Mouse (Mus musculus) ovary, adult 2 months (tissue): ENCODE results near the gene Popdc3. TPM values are rescaled to one million over a fixed set of nuclear protein-coding genes. Genes with fewer than 3 reads are reported as not detected.

Source experiments
- polyA plus RNA-seq: library from polyadenylated mRNA; depleted of rRNA; stranded (reverse); fragments of >200 nt; gene quantifications from 2 replicates; pipeline ENCODE4 v1.2.3, GENCODE M21; 2012; rRNA removed

The Popdc3 gene
- polyA plus RNA-seq = 0.14 and 0.20 TPM in 2 replicates

DNA sequence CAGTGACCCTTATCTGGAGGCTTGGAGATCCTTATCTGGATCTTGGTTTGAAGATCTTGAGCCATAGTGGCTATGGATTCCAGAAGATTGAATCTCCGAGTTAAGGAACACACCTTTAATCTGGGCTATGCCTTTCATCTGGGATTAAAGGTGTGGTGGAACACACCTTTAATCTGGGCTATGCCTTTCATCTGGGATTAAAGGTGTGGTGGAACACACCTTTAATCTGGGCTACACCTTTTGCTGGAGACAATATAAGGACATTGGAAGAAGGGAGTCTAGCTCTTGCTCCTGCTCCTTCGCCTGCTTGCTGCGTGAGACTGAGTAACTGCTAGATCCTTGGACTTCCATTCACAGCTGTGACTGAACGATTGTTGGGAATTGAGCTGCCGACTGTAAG lies at the start of gene Popdc3:
Gene Popdc3, plus strand, starts transcription at position 301 of the 400 bp plus-strand sequence.

DNA sequence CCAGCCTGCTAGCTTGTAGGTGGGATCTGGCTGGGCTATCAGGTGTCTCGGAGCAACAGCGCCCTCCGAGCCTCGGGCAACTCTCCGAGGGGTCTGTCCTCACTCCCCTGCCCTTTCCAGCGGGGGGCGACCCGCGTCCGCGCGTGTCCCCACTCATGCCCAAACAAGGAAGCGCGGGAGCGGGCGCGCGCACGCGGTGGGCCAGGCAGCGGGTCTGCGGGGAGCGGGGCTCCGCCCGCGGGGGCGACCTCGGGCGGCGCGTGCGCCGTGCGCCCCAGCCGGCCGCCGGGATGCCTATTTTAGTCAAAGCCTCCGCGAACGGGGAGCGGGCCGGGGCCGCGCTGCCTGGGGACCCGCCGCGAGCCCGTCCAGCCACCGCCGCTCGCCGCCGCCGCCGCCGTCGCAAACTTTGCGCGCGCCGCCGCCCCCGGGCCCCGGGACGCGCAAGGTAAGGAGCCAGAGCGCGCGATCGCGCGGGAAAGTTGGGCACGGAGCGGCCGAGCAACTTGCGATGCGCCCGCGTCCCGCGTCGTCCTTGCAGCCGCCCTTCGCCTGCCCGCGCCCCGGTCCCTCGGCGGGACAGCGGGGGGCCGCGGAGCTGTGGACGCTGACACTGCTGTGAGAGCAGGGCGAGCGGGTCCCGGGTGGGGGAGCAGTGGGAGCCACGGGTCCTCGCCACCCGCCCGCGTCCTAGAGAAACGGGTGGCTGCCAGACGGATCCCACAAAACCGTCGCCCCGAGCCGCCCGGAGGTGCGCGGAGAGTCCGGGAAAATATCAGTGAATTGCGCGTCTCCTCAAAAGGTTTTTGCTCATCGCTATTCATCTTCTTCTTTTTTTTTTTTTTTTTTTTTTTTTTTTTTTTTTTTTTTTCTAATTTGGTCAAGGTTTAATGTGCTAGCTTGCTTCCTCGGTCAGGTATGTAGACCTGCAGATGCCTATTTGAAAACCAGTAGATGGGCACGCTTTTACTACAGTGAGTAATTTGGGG lies 157.8 kb downstream of the Popdc3 start, which contains the start of gene Bves:
Gene Bves, plus strand, starts transcription at position 339 of the 989 bp plus-strand sequence.

Other genes with a start within 250 kb of the Popdc3 start
- gene Prep, start 110.9 kb upstream of the Popdc3 start, polyA plus RNA-seq = 12.0 and 13.4 TPM in 2 replicates
- 3.4 and 4.6 TPM in 2 replicates for gene Bves, start 157.7 kb downstream of the Popdc3 start, polyA plus RNA-seq